In genomic region chr13:98476175-98476838, GRCm38 (mm10) we compare ENCODE assay signal across 14 mouse cellular contexts. TPM values are rescaled to one million over a fixed set of nuclear protein-coding genes. Genes with fewer than 3 reads are reported as not detected.
DNase-seq lines count a peak whose midpoint lies in the region; ATAC-seq lines count a peak whose summit lies in the region.
"Had no signal": no experiment of that assay in that cellular context is flagged by ENCODE, and none has a peak within 500 bp of the region (broad histone marks: within the 10 kb centered on the region; RNA-seq: fewer than 3 reads in every experiment).

No protein-coding gene starts in this region.

- no peak for ATAC-seq in heart, embryonic 13.5 days (ENCODE audit: extremely low read depth, insufficient number of reproducible peaks, low FRiP score, low TSS enrichment)
- peak; percentile 43; the same call in 1 of the 2 replicates for ATAC-seq in midbrain, embryonic 13.5 days
- ATAC-seq: lung, postnatal 0 days; Patski had no signal

- no peak for DNase-seq in heart, postnatal 25 days (ENCODE audit: low spot score)
- DNase-seq in layer of hippocampus, adult 11-12 months (ENCODE audit: low spot score): peak; percentile 12
- no peak for DNase-seq in layer of hippocampus, postnatal 25 days (ENCODE audit: extremely low spot score in 1 of 2, low spot score in 1 of 2)
- peak; percentile 57 for DNase-seq in embryonic facial prominence, embryonic 10.5 days (ENCODE audit: low spot score)
- DNase-seq in MN1 (ENCODE audit: low spot score): no peak
- DNase-seq in cerebellum, adult 9-10 months: no peak
- DNase-seq: adrenal gland, postnatal 14 days; cerebellum, adult 18-20 months; layer of hippocampus, adult 9-11 months had no signal

- H3K27ac ChIP-seq in heart, embryonic 13.5 days (replicated peaks): no peak overlapping the region
- H3K27ac ChIP-seq in embryonic facial prominence, embryonic 10.5 days (replicated peaks): peak overlapping the region; percentile 75
- no peak overlapping the region for H3K27ac ChIP-seq in midbrain, embryonic 13.5 days
- H3K27ac ChIP-seq: heart, embryonic 15.5 days had no signal

- peak overlapping the region; percentile 11; the same call in 1 of the 2 replicates for H3K4me2 ChIP-seq in heart, embryonic 13.5 days
- no peak overlapping the region for H3K4me2 ChIP-seq in midbrain, embryonic 13.5 days (replicated peaks)
- H3K4me2 ChIP-seq: heart, embryonic 15.5 days had no signal

- peaks cover 31% of the 10 kb centered on the region for H3K27me3 ChIP-seq in heart, embryonic 13.5 days (replicated peaks)
- H3K27me3 ChIP-seq in embryonic facial prominence, embryonic 10.5 days (replicated peaks; ENCODE audit: low read depth, poor library complexity, severe bottlenecking): peaks cover 41% of the 10 kb centered on the region
- peaks cover 4% of the 10 kb centered on the region; the same call in 1 of the 2 replicates for H3K27me3 ChIP-seq in midbrain, embryonic 13.5 days
- H3K27me3 ChIP-seq: Patski had no signal

- H3K4me3 ChIP-seq in heart, embryonic 13.5 days: no peak overlapping the region
- no peak overlapping the region for H3K4me3 ChIP-seq in embryonic facial prominence, embryonic 10.5 days
- no peak overlapping the region for H3K4me3 ChIP-seq in midbrain, embryonic 13.5 days (replicated peaks)
- H3K4me3 ChIP-seq: heart, embryonic 15.5 days had no signal

- intact Hi-C loops in heart, postnatal 25 days (cut with DNase I): no loop called here

- H3K9ac ChIP-seq in heart, embryonic 13.5 days: no peak overlapping the region
- no peak overlapping the region for H3K9ac ChIP-seq in midbrain, embryonic 13.5 days (replicated peaks)
- H3K9ac ChIP-seq: heart, embryonic 15.5 days had no signal

- H3K4me1 ChIP-seq in heart, embryonic 13.5 days: peaks cover 22% of the 10 kb centered on the region
- peaks cover 27% of the 10 kb centered on the region for H3K4me1 ChIP-seq in embryonic facial prominence, embryonic 10.5 days
- H3K4me1 ChIP-seq in midbrain, embryonic 13.5 days (replicated peaks): peaks cover 11% of the 10 kb centered on the region
- H3K4me1 ChIP-seq: heart, embryonic 15.5 days had no signal

- 43% methylated on average over 14 of the region's 14 CpGs for WGBS in heart, embryonic 13.5 days
- WGBS in embryonic facial prominence, embryonic 10.5 days: 39% methylated on average over 14 of the region's 14 CpGs
- WGBS in midbrain, embryonic 13.5 days: 32% methylated on average over 14 of the region's 14 CpGs

- no peaks in the 10 kb centered on the region for H3K9me3 ChIP-seq in heart, embryonic 13.5 days
- no peaks in the 10 kb centered on the region for H3K9me3 ChIP-seq in embryonic facial prominence, embryonic 10.5 days
- no peaks in the 10 kb centered on the region for H3K9me3 ChIP-seq in midbrain, embryonic 13.5 days
- H3K9me3 ChIP-seq: heart, embryonic 15.5 days had no signal

- H3K36me3 ChIP-seq in heart, embryonic 13.5 days: no peaks in the 10 kb centered on the region
- no peaks in the 10 kb centered on the region for H3K36me3 ChIP-seq in embryonic facial prominence, embryonic 10.5 days (replicated peaks)
- no peaks in the 10 kb centered on the region for H3K36me3 ChIP-seq in midbrain, embryonic 13.5 days
- H3K36me3 ChIP-seq: heart, embryonic 15.5 days had no signal

RNA-seq across cellular contexts. Expression of gene Gm10320, which starts 15.5 kb away (rescaled TPM):
- polyA plus RNA-seq in heart, embryonic 13.5 days (2015; fragmentation: Nextera tagmentation; extraction: Ambion mirVana): 0.36 and 0.97 TPM in 2 replicates
- not detected for total RNA-seq in heart, postnatal 25 days (2021)
- total RNA-seq in layer of hippocampus, postnatal 25 days (2021): not detected
- polyA plus RNA-seq in embryonic facial prominence, embryonic 10.5 days (2016; fragmentation: Nextera tagmentation; extraction: Ambion mirVana): 0.79 and 0.88 TPM in 2 replicates
- polyA plus RNA-seq in midbrain, embryonic 13.5 days (2015; fragmentation: Nextera tagmentation; extraction: Ambion mirVana): 0.51 and 2.4 TPM in 2 replicates
- total RNA-seq: adrenal gland, postnatal 14 days had no signal

Comparison
In these comparisons a context has a peak if more than half of its experiments do, and no peak if none do; other contexts are left out.
1. DNase-seq: peak in layer of hippocampus, adult 11-12 months (single experiment) and embryonic facial prominence, embryonic 10.5 days (single experiment); none in heart, postnatal 25 days (single experiment), layer of hippocampus, postnatal 25 days (0 of 2), MN1 (single experiment) and cerebellum, adult 9-10 months (single experiment).